Mouse (Mus musculus) intestine, postnatal 0 days (tissue): ENCODE measurements around the gene Tmem141. TPM values are rescaled to one million over a fixed set of nuclear protein-coding genes. Genes with fewer than 3 reads are reported as not detected.

Experiments
- ATAC-seq: fragments of 200-750 bp; cut with Nextera tagmentation; 2 replicates; pipeline ENCODE4 v1.8.0; 2017; ENCODE audit warnings: mild to moderate bottlenecking, moderate TSS enrichment, moderate library complexity
- H3K27ac ChIP-seq: fragments of 300-500 bp; sonication (generic); 2 replicates; pipeline ENCODE4 v1.5.1; 2014; ENCODE audit warnings: mild to moderate bottlenecking, low read depth, low read length, moderate library complexity
- H3K27me3 ChIP-seq: fragments of 300-500 bp; sonication (generic); replicated peaks from 2 replicates; pipeline ENCODE4 v1.6.1; 2014; ENCODE audit warnings: low read length, mixed read lengths; ENCODE audit not compliant: control insufficient read depth, insufficient read depth
- H3K36me3 ChIP-seq: fragments of 300-500 bp; sonication (generic); 2 replicates; pipeline ENCODE4 v1.6.1; 2014; ENCODE audit warnings: mild to moderate bottlenecking, moderate library complexity; ENCODE audit not compliant: control insufficient read depth, insufficient read depth
- H3K4me1 ChIP-seq: fragments of 300-500 bp; sonication (generic); replicated peaks from 2 replicates; pipeline ENCODE4 v1.6.1; 2014; ENCODE audit warnings: antibody characterized with exemption, low read length, mixed read lengths; ENCODE audit not compliant: control insufficient read depth, insufficient read depth
- H3K4me2 ChIP-seq: fragments of 300-500 bp; sonication (generic); replicated peaks from 2 replicates; pipeline ENCODE4 v1.6.1; 2014; ENCODE audit warnings: low read depth, mild to moderate bottlenecking, moderate library complexity
- H3K4me3 ChIP-seq: fragments of 300-500 bp; sonication (generic); 2 replicates; pipeline ENCODE4 v1.5.1; 2014; ENCODE audit warnings: low read depth, low read length
- H3K9ac ChIP-seq: fragments of 300-500 bp; sonication (generic); 2 replicates; pipeline ENCODE4 v1.6.1; 2014; ENCODE audit warnings: mild to moderate bottlenecking, low read depth, low read length
- H3K9me3 ChIP-seq: fragments of 300-500 bp; sonication (generic); 2 replicates; pipeline ENCODE4 v1.6.1; 2016; ENCODE audit warnings: mixed run types; ENCODE audit not compliant: control insufficient read depth
- CTCF ChIP-seq: sonication (generic); IDR thresholded peaks from 2 replicates; pipeline ENCODE4 v1.5.1; 2016; ENCODE audit warnings: low read depth, mild to moderate bottlenecking, control low read depth, antibody characterized with exemption, moderate library complexity
- WGBS: fragments of 180-500 bp; shearing (Covaris S2); extraction: QIAGEN DNeasy Blood & Tissue Kit; methylation state at CpG from one replicate; pipeline ENCODE4 v1.1.7; 2014; 5-methylcytosine and 5-hydroxymethylcytosine counted together
- polyA plus RNA-seq: library from polyadenylated mRNA; unstranded; fragments of >200 nt; fragmentation: Nextera tagmentation; extraction: Ambion mirVana; gene quantifications from 2 replicates; pipeline ENCODE4 v1.2.1, GENCODE M21; 2015

Gene Tmem141
- polyA plus RNA-seq, 1 experiment from 2014 or later: 23.0 TPM

GRCm38 (mm10) chr2:25576028-25576850 is 45.6 kb downstream of the Tmem141 start:
- Histone ChIP-seq H3K9me3 (no peaks in the 10 kb centered on the region), H3K27ac (0 out of 2 replicates have a peak overlapping the region, but pooled peaks have one; percentile 91), H3K4me2 (peak overlapping the region; percentile 89), H3K4me3 (no peak overlapping the region), H3K27me3 (peaks cover 43% of the 10 kb centered on the region), H3K4me1 (peaks cover 30% of the 10 kb centered on the region), H3K9ac (no peak overlapping the region), H3K36me3 (no peaks in the 10 kb centered on the region)
- 68% methylated on average over 16 of the region's 16 CpGs for WGBS
- no peak for ATAC-seq
- no peak for TF ChIP-seq CTCF

GRCm38 (mm10) chr2:25575432-25576027 is 46.3 kb downstream of the Tmem141 start:
- ATAC-seq: no peak
- Histone ChIP-seq H3K4me3 (peak overlapping the region; percentile 50), H3K27me3 (peaks cover 43% of the 10 kb centered on the region)

DNA sequence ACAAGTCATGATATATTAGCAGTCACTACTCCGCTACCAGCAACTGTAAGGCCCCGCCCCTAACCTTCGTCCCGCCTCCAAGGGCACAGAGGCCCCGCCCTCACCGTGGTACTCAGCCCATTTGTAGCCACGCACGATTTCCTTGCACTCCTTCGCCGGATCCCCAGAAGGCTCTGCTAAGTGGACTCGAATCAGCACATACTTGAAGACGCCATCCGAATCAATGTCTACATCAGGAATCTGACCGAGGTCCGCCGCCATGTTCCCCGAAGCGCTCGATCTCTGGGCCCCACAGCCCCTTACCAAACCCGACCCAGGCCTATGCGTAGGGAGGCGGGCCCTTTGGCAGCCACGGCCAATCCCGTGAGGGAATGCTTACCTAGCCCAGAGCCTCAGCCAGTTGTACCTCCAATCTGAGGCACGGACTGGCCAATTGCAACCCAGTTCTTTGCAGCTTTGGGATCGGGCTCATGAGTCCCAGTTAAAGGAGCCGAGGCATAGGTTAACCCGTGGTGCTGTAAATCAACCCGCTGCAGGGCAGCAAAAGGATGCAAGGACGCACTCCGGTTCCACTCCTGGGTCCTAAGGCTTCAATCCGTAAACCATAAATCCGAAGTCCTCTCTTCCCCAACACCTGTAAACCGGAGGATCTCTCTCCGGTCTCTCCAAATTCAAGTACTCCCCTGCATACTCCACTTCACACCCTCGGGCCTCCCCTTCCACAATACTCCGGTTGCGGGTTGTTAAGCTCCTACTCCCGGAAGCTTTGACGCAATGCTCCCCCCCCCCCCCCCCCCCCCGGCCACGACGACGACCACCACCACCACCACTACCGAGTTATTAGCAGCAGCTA is 47.0 kb downstream of the Tmem141 start, which contains the start of the genes Mamdc4 and Phpt1:
TSS of gene Mamdc4 (minus strand) at position 267 of the 853 bp plus-strand sequence.
TSS of gene Phpt1 (minus strand) at position 646 of the 853 bp plus-strand sequence.
- peaks cover 29% of the 10 kb centered on the region; the same call in 1 of the 2 replicates for H3K4me1 ChIP-seq
- peak within 1 kb of the TSS; percentile 91 for H3K27ac ChIP-seq
- peak within 1 kb of the TSS; percentile 50 for H3K4me3 ChIP-seq
- H3K9ac ChIP-seq: peak within 1 kb of the TSS; percentile 61
- under 1% methylated on average over 40 of the region's 45 CpGs for whole genome bisulfite sequencing
- no peaks in the 10 kb centered on the region for H3K9me3 ChIP-seq
- peak; percentile 88 for ATAC-seq
- TF ChIP-seq CTCF: no peak; the same call in 1 of the 2 replicates
- peaks cover 3% of the 10 kb centered on the region; the same call in 1 of the 2 replicates for H3K36me3 ChIP-seq
- peak within 1 kb of the TSS; percentile 89 for H3K4me2 ChIP-seq
- peaks cover 35% of the 10 kb centered on the region for H3K27me3 ChIP-seq

More at GRCm38 (mm10) chr2:25575432-25576027, 46.3 kb downstream of the Tmem141 start:
- Histone ChIP-seq H3K9me3 (no peaks in the 10 kb centered on the region), H3K4me1 (peaks cover 30% of the 10 kb centered on the region; the same call in 1 of the 2 replicates), H3K4me2 (peak overlapping the region; percentile 89), H3K9ac (peak overlapping the region; percentile 61), H3K36me3 (no peaks in the 10 kb centered on the region), H3K27ac (peak overlapping the region; percentile 91)
- TF ChIP-seq CTCF: 0 out of 2 replicates have a peak, but pooled peaks have one; percentile 8
- 12% methylated on average over 21 of the region's 21 CpGs for WGBS

DNA sequence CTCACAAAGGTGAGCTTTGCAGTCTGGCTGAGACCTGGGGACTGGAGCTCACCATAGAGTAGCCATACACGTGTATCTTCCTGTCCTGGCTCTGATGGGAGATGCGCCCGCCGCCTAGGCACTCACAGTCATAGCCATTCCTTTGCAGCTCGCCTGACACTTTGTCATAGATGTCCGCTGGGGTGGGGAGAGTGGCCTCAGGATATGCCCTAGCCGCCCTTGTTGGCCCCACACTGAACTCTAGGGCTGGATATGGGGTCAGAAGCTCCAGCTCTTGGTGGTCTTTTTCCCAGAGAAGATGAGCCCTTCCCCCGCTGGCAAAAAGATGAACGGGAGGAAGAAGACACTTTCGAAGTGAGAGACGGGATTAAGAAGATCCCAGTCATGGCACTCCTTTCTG is 47.7 kb downstream of the Tmem141 start:
- peak overlapping the region; percentile 61 for H3K9ac ChIP-seq
- peak overlapping the region; percentile 91 for H3K27ac ChIP-seq
- peak overlapping the region; percentile 50 for H3K4me3 ChIP-seq
- peaks cover 29% of the 10 kb centered on the region for H3K27me3 ChIP-seq
- ATAC-seq: no peak
- H3K4me1 ChIP-seq: peaks cover 25% of the 10 kb centered on the region; the same call in 1 of the 2 replicates
- no peaks in the 10 kb centered on the region for H3K9me3 ChIP-seq
- WGBS: 5% methylated on average over 11 of the region's 11 CpGs
- TF ChIP-seq CTCF: no peak
- peaks cover 9% of the 10 kb centered on the region; the same call in 1 of the 2 replicates for H3K36me3 ChIP-seq
- H3K4me2 ChIP-seq: peak overlapping the region; percentile 89

DNA sequence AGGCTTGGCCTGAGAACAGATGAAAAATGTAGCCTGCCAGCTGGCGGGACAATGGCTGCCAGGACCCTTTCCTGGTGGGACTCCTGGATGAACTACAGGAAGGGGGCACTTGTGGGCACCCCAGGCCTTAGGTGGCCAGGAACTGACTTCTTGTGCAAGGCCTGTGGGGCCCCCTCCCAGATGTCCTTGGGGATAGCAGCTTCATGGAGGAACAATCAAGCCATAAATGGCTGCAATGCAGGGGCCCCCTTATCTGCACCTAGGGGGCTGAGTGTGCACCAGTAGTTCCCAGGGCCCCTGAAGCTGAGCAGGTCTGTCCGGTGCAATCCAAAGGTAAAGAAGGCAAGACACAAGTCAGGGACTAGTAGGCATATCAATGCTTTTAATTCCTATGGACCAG is 48.7 kb downstream of the Tmem141 start:
- Histone ChIP-seq H3K36me3 (peaks cover 18% of the 10 kb centered on the region), H3K4me3 (peak overlapping the region; percentile 50; the same call in 1 of the 2 replicates), H3K4me1 (peaks cover 18% of the 10 kb centered on the region; the same call in 1 of the 2 replicates), H3K9ac (no peak overlapping the region), H3K9me3 (no peaks in the 10 kb centered on the region), H3K4me2 (peak overlapping the region; percentile 89), H3K27me3 (peaks cover 18% of the 10 kb centered on the region), H3K27ac (peak overlapping the region; percentile 91)
- ATAC-seq: peak; percentile 44
- 35% methylated on average over 2 of the region's 2 CpGs for WGBS
- TF ChIP-seq CTCF: 0 out of 2 replicates have a peak, but pooled peaks have one; percentile 4
